Mouse (Mus musculus): ENCODE data around the gene Cdc42bpg.

GRCm38 (mm10) chr19:6264945-6265344, 41.3 kb upstream of the Cdc42bpg start:
- no peak for TF ChIP-seq CTCF (IDR thresholded peaks at IDR 0.05; ENCODE audit: low read depth)
- no peak for TF ChIP-seq EP300 (IDR thresholded peaks at IDR 0.05; ENCODE audit: low read depth)

Measured in liver, postnatal 0 days (tissue).